Mouse (Mus musculus) thymus, postnatal 14 days (tissue): Measurements from ENCODE around the gene Larp1.

ENCODE experiments used
- DNase-seq: peaks from one replicate; pipeline ENCODE4 v3.0.0; 2021

Gene Larp1

GRCm38 (mm10) chr11:58009051-58009515, at the start of gene Larp1:
Gene Larp1 (plus strand): TSS chr11:58009064.
- no peak for DNase-seq

- DNase-seq, result no peak
These were observed 48.9 kb upstream of the Larp1 start for GRCm38 (mm10) chr11:57959924-57960323.

- DNase-seq, result peak; percentile 78
These were observed 46.2 kb upstream of the Larp1 start for GRCm38 (mm10) chr11:57962382-57963285.

DNA sequence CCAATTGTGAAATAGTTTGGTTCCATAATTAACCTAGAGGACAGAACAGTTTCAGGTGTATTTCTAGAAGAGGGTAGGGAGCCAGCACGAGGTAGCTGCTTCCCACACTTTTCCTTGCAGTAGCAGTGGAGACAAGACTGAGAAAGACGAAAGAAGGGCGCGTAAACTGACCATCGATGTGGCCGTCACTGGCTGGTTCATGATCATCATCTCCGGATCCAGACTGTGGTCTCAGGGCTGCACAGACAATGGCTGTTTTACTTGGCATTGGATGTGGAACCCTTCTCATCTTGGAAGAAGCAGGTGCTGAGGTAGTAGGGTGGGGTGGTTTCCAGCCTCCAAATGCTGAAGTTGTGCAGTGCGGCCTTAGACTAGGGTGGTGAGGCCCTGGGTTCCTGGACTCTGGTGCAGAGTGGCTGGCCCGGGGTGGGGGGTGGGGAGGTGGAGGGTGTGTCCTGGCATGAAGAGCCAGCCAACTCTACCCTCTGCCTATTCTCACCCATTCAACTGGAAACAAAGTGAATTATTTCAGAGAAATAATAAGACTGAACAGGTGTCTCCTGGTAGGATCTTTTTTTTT, 45.5 kb upstream of the Larp1 start:
- DNase-seq, result no peak

- DNase-seq, result peak; percentile 33
These were observed 42.2 kb upstream of the Larp1 start for GRCm38 (mm10) chr11:57966630-57967029.

- DNase-seq, result no peak
These were observed 40.6 kb upstream of the Larp1 start for GRCm38 (mm10) chr11:57968301-57968700.

DNA sequence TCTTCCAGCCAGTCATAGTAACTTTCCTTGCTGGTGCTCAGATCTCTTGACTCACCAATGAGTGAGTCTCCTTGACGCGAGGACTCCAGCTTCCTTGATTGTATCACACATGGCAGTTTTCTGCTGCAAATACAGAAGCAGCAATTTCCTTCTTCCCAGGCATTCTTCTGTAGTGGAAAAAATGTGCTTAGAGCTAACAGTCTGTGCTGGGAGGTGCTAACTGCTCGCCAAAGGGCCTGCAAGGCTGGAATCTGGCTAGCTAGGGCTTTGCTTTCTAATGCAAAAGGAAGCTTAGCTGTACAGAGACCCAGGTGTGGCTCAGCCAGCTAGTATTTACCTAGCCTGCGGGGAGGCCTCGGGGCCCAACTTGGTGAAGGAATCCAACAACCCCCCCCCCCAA, 38.3 kb upstream of the Larp1 start:
- no peak for DNase-seq

- DNase-seq, result no peak
These were observed 35.6 kb upstream of the Larp1 start for GRCm38 (mm10) chr11:57973001-57973912.

DNA sequence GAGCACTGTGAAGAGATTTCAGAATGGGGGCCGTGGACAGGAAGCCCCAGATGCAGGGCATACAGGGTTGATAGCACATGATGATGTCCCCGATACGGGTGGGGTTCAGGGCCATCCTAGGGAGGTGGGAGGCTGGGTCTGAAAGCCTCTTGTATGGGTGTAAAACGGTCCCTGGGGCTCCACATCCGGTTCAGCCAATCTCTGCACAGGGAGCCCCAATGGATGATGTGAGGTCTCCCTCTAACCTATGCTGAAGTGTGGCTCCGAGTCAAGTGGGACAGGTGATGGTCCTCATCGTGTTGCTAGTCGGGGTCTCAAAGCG, 35.0 kb upstream of the Larp1 start:
- no peak for DNase-seq

DNA sequence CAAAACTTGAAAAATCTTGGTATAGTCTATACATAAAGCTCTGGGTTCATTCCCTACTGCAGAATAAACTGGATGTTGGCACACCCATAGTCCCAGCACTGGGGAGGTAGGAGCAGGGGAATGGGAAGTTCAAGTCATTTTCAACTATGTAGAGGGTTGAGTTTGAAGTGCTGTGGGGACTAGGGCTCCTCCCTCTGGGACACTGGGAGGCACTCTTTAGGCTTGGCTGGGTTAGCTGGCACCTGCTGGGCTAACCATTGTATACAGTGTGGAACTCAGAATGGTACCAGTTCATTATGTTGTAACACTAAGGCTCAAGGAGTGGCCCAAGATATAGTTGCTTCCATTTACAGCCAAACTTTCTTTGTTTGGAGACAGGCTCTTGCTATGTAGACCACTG, 33.0 kb upstream of the Larp1 start:
- no peak for DNase-seq

- DNase-seq, result no peak
These were observed 31.2 kb upstream of the Larp1 start for GRCm38 (mm10) chr11:57977681-57978080.

GRCm38 (mm10) chr11:57979621-57980020, 29.2 kb upstream of the Larp1 start:
- DNase-seq, result no peak

- DNase-seq, result no peak
These were observed 27.6 kb upstream of the Larp1 start for GRCm38 (mm10) chr11:57981083-57981809.

DNA sequence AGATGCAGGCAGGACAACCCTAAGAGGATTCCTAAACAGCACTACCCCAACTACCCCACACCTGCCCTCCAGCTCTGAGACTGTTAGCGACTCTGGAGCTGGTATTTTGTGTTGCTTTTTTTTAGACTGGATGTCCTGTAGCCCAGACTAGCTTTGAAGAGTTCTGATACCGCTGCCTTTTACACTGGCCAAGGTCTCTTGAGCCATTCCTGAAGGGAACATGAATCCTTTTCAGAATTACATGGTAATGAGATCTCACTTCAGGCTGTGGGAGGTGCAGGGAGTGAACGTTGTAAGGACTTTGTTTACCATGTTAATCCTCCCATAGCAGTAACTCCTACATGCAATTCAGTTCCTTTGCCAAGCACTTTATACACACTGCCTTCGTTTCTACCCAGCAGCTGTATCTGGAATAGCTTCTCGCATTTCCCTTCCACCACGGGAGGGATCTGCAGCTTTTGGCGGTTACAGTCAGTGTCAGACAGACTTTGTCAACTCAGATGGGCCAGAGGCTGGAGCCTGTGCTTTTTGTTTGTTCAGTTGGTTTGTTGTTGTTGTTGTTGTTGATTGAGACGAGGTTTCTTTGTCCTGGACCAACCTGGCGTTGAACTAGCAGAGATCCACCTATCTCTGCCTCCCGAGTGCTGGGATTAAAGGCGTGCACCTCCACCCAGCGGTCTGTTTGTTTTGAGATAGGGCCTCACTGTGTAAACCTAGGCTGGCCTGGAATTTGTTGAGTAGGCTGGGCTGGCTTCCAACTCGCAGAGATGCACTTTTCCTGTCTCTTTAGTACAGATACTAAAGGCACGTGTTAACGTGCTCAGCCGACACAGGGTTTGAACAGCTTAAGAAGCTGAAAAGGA, 25.2 kb upstream of the Larp1 start:
- DNase-seq, result no peak

- DNase-seq, result no peak
These were observed 24.6 kb upstream of the Larp1 start for GRCm38 (mm10) chr11:57984343-57984666.

DNA sequence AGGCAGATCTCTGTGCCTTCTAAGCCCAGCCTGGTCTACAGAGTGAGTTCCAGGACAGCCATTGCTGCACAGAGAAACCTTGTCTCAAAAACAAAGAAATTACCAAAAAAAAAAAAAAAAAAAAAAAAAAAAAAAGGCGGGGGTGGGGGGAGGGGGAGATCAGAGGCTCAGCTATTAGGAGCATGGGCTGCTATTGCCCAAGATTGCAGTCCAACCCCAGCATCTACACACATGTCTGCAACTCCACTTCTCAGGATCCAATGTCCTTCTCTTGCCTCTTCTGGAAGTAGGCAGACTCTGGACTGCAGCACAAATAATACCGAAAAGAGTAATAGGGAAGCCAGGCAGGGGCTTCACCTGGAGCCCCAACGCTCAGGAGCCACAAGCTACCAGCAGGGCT, 23.4 kb upstream of the Larp1 start:
- DNase-seq, result no peak

GRCm38 (mm10) chr11:57986053-57986452, 22.8 kb upstream of the Larp1 start:
- no peak for DNase-seq

GRCm38 (mm10) chr11:57986456-57986855, 22.4 kb upstream of the Larp1 start:
- DNase-seq, result no peak

- no peak for DNase-seq
These were observed 22.0 kb upstream of the Larp1 start for GRCm38 (mm10) chr11:57986861-57987260.

- DNase-seq, result no peak
These were observed 10.7 kb upstream of the Larp1 start for GRCm38 (mm10) chr11:57998168-57998567.

DNA sequence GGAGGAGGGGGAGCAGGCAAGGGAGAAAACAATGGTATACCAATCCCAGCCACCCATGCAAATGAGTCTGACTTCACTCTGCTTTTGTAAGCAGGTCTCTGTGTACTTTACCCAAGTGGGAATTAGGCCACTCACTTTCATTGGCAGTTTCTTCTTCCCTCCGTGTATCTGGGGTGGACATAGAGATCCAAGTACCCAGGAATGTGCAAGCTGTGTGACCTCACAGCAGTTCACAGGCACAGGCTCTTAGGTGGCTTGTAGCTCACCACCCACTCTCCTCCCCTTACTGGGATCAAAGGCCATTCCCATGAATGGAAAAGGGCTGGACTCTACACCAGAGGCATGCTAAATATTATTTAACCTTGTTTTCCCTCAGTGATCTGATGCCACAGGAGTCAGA, 10.0 kb upstream of the Larp1 start:
- DNase-seq, result no peak

- no peak for DNase-seq
These were observed 5.7 kb upstream of the Larp1 start for GRCm38 (mm10) chr11:58003126-58003525.
